Mouse (Mus musculus) layer of hippocampus, adult 2 months (tissue): Measurements from ENCODE around the gene Mrpl38. TPM values are rescaled to one million over a fixed set of nuclear protein-coding genes. Genes with fewer than 3 reads are reported as not detected.
A peak's percentile ranks its signal among the peaks of the same experiment; 100 is the strongest.

Experiments used
- DNase-seq, 2 experiments: peaks; one replicate each; pipeline ENCODE4 v3.0.0; 2022; ENCODE audit warnings: low spot score in 2 of 2
- H3K27ac ChIP-seq: fragments of 200-600 bp; 2 replicates; pipeline ENCODE4 v1.8.1; 2022
- H3K4me3 ChIP-seq: fragments of 200-600 bp; 2 replicates; pipeline ENCODE4 v1.8.1; 2022; ENCODE audit warnings: mild to moderate bottlenecking
- CTCF ChIP-seq: fragments of 200-600 bp; conservative IDR thresholded peaks from 2 replicates; pipeline ENCODE4 v1.8.1; 2022; ENCODE audit warnings: antibody characterized with exemption, mild to moderate bottlenecking, moderate library complexity
- long read RNA-seq, 2 experiments: library from polyadenylated mRNA; stranded (forward); transcript quantifications; one replicate each; pipeline ENCODE4 v2.0.0; 2021; ENCODE audit warnings: borderline mapping rate in 2 of 2
- total RNA-seq, 2 experiments: library from RNA; stranded (reverse); gene quantifications; 2 replicates each; pipeline ENCODE4 v1.2.3; 2021

Mrpl38 gene
- 10 to 100 TPM; 64.6 to 66.8 TPM for total RNA-seq
- long read RNA-seq, experiment 1, transcript Mrpl38-201 (9 exons, 1,411 nt): major isoform, 32 of 58 reads
- long read RNA-seq, experiment 1, partial matches to known transcripts: 0 of 58 reads
- long read RNA-seq, experiment 1, other reads (novel, unspliced or antisense): 22 of 58 reads
- long read RNA-seq, experiment 2, transcript Mrpl38-201 (9 exons, 1,411 nt): major isoform, 41 of 64 reads
- long read RNA-seq, experiment 2, partial matches to known transcripts: 3 of 64 reads
- long read RNA-seq, experiment 2, other reads (novel, unspliced or antisense): 18 of 64 reads

DNA sequence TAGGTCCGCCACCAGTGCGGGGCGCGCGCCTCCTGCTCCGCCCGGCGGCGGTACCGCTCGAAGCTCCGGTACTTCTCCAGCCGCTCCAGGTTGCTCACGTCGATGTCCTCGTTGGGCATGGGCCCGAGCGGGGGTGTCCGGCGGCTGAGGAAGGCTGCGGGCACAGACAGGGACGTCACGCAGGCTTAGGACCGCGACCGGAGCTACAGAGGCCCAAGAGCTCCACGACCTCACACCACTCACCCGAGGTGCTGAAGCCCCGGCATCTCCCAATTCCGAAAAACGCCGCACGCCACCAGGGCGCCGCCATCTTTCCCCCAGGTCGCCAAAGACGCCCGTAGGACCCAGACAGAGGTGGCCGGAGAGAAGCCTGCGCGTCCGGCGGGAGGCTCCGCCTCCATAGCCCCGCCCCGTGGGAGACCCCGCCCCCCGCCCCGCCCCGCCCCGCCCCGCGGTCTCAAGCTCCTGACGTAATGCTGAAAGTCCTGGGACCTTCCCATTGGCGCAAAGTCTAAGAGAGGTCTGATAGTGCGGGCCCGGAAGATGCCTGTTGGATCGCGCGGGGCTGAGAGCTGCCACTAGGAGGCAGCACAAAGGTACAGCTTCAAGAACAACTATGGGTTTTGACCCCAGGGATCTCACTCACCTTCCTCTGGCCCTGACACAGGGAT lies at the start of gene Mrpl38:
TSS of gene Mrpl38 (minus strand) at position 401 of the 671 bp plus-strand sequence.
- peak; percentile 76 to 77 for DNase-seq
- H3K27ac ChIP-seq: peak within 1 kb of the TSS; percentile 86
- peak; percentile 83 for TF ChIP-seq CTCF
- peak within 1 kb of the TSS; percentile 82 for H3K4me3 ChIP-seq

DNA sequence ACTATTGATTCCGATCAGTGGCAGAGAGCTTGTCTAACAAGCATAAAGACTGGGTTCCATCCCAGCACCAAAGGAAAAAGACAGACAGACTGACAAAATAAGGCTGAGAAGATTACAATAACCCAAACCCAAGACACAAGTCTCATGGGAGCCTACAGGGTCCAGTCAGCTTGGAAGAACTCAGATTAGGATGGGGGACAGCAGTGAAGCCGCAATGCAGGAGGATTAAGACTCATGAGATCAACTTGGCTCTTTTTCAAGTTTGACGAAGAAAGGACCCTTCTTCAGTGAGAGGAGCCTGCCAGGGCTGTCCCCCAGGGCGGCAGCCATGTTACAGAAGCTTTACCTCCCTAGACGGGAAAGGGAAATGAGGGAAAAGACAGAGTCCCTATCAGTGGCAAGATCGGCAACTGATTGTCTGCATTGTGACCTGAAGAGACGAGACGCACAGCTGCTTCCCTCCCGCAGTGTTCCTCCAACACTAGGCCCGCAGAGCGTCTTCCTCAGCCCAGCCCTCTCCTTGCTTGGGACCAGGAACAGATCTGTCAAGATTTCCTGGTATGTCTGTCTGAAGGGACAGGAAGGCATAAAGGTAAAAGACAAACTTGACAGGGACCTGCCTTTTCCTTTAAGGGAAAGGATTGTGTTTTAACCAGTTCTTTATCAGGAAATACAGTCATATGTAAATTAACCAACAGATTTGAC lies 48.7 kb upstream of the Mrpl38 start:
- peak overlapping the region; percentile 37; the same call in 1 of the 2 replicates for H3K27ac ChIP-seq
- no peak overlapping the region for H3K4me3 ChIP-seq
- no peak for TF ChIP-seq CTCF
- no peak for DNase-seq

- no peak for TF ChIP-seq CTCF
- no peak for DNase-seq
- Histone ChIP-seq H3K27ac (peak overlapping the region; percentile 37), H3K4me3 (no peak overlapping the region)
These were observed 47.7 kb upstream of the Mrpl38 start for GRCm38 (mm10) chr11:116186360-116186759.

- no peak for DNase-seq
- no peak for TF ChIP-seq CTCF
- H3K4me3 ChIP-seq: no peak overlapping the region
- H3K27ac ChIP-seq: peak overlapping the region; percentile 37
These were observed 47.2 kb upstream of the Mrpl38 start for GRCm38 (mm10) chr11:116185836-116186235.

DNA sequence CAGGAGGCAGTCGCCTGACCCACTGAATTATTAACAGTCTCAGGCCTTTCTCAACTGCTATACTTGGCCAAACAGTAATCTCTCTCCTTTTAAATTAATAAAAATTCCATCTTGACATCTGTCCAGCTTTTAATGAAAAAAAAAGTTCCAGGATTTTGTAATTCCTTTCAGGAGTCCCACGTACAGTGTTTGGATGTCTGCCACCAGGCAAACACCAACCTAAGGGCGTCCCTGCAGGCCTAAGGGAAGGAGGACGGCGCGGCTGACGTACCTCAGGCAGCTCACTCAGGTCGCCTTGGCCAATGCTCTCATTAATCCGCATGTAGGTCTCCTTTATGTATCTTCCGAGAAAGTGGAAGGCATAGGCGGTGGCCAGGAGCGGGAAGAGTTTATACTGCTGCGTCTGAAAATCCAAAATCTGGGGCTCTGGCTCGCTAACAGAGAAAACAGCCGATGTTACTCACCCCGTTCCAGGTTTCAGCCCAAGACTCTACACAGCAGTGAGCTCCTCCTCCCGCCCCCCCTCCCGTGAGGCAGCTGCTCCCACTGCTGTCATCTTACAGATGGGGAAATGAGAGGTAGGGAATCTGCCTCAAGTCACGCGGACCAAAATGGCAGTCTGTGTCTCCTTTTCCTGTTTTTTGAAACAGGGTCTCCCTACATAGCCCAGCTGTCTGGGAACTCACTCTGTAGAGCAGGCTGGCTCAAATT lies 39.9 kb upstream of the Mrpl38 start:
- no peak overlapping the region for H3K4me3 ChIP-seq
- no peak overlapping the region for H3K27ac ChIP-seq
- no peak for TF ChIP-seq CTCF
- no peak for DNase-seq

DNA sequence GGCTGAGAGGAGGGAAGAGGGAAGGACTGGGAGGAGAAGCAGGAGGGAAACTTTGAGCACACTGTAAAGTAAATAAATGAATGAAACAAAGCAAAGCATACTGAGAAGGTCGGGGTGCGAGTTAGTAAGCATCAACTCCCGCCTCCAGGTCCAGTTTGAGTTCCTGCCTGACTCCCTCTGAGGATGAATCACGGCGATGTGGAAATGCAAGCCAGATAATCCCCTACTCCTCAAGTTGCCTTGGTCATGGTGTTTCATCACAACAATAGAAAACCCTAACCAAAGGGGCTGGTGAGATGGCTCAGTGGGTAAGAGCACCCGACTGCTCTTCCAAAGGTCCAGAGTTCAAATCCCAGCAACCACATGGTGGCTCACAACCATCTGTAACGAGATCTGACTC lies 37.3 kb upstream of the Mrpl38 start:
- Histone ChIP-seq H3K27ac (no peak overlapping the region), H3K4me3 (no peak overlapping the region)
- no peak for DNase-seq
- no peak for TF ChIP-seq CTCF

DNA sequence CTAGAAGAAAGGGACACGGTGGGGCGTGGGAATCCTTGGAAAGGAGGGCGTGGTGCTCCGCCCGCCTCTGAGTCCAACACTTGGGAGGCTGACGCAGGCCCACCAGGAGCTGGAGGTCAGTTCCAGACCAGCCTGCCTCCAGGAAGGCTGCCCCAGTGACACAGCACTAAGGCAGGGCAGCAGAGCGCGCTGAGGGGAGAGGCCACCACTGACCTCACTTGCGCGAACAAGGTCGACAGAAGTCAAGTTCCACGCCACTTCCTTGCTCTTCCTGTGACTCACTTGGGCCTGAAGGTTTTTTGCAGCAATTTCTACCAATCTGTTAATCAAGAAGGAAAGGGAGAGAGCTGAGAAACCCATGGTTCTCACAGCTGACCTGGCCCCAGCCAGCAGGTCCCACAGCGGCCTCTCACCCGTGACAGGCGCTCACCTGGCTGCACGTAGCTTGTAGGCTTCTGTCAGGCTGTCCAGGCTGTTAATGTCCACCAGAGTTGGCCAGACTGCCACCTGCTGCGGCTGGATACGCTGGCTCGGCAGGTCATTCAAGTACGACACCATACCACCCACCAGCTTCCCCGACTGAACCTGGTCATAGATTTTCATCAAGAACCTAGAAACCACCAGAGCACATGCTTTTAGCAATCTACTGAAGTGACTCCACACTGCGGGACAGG lies 36.2 kb upstream of the Mrpl38 start:
- no peak for TF ChIP-seq CTCF
- DNase-seq: no peak
- H3K4me3 ChIP-seq: no peak overlapping the region
- H3K27ac ChIP-seq: no peak overlapping the region

GRCm38 (mm10) chr11:116171959-116172358 lies 33.3 kb upstream of the Mrpl38 start:
- no peak overlapping the region for H3K4me3 ChIP-seq
- no peak for TF ChIP-seq CTCF
- DNase-seq: no peak
- H3K27ac ChIP-seq: no peak overlapping the region

DNA sequence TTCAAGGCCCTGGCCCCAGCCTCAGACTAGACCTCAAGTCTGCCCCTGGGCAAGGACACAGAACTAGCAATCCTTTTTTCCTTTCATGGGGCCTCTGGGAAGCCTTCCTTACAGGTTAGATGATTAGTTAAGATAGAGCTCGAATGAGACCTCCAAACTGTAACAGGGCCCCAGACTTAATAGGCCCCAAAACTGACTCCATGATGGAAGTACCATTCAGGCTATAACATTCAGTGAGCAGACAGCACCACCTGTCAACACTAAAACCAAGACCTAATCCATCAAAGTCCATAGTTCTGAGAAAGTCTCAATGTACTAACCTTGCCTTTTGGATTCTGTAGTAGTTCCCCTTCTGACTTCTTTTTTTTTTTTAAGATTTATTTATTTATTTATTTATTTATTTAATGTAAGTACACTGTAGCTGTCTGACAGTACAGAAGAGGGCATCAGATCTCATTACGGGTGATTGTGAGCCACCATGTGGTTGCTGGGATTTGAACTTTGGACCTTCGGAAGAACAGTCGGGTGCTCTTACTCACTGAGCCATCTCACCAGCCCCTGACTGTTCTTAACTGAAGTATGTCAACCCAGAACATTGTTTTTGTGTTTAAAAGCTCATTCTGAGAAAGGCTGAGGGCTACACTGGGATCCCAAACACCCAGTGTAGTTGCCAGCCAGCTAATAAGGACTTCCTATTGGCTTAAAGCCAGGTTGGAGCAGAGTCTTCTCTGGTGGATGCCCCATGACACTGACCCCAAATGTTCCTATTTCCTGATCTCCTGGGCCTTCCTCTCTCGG lies 31.5 kb upstream of the Mrpl38 start:
- Histone ChIP-seq H3K27ac (no peak overlapping the region), H3K4me3 (no peak overlapping the region)
- TF ChIP-seq CTCF: no peak
- no peak for DNase-seq

- TF ChIP-seq CTCF: no peak
- no peak overlapping the region for H3K27ac ChIP-seq
- no peak overlapping the region for H3K4me3 ChIP-seq
- DNase-seq: no peak
These were observed 30.5 kb upstream of the Mrpl38 start for GRCm38 (mm10) chr11:116169214-116169613.

DNA sequence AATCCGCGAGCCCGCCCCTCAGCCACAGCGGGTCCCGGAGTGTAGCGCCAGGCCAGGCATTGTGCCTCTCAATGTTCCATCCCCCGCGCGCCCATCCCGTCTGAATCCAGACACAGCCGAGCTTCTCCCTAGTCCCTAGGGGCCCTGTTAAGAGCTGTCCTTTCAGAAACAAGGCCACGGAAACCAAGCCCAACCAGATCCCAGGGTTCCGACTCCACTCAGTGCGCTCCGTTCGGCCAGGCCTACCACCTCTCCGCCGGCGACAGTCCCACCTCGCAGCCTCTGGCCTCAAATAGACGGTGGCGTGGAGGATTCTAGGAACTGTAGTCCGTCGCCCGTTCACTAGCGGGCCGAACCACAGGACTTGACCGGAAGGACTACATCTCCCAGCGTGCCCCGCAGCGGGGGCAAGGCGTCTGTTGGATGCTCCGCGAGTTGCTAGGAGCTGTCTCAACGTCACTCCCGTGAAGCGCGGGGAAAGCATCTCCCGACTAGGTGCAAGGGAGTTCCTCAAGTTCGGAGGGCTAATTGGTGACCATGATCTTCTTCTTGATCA lies 29.3 kb upstream of the Mrpl38 start, which contains the start of gene Fbf1:
TSS of gene Fbf1 (minus strand) at position 283 of the 556 bp plus-strand sequence.
- DNase-seq: peak; percentile 97 to 99
- H3K4me3 ChIP-seq: peak within 1 kb of the TSS; percentile 91
- 0 out of 2 replicates have a peak, but pooled peaks have one; percentile 5 for TF ChIP-seq CTCF
- H3K27ac ChIP-seq: peak within 1 kb of the TSS; percentile 91
